Mouse (Mus musculus): ENCODE results near the gene Nos2. TPM values are rescaled to one million over a fixed set of nuclear protein-coding genes. Genes with fewer than 3 reads are reported as not detected.
A peak's percentile ranks its signal among the peaks of the same experiment; 100 is the strongest.

Gene Nos2
- polyA plus RNA-seq, 1 experiment from 2014 or later = 1.1 TPM

- WGBS = 56% methylated on average over 6 of the region's 6 CpGs
Observed at GRCm38 (mm10) chr11:78972328-78972727, 51.7 kb downstream of the Nos2 start.

GRCm38 (mm10) chr11:78972811-78973351 is 52.3 kb downstream of the Nos2 start:
- Histone ChIP-seq H3K4me1 (replicated peaks; ENCODE audit: control insufficient read depth, insufficient read depth, low read length) (no peaks in the 10 kb centered on the region), H3K9me3 (ENCODE audit: control insufficient read depth, low read length) (no peaks in the 10 kb centered on the region), H3K27me3 (ENCODE audit: control insufficient read depth, insufficient read depth, low read length) (no peaks in the 10 kb centered on the region), H3K4me2 (replicated peaks) (peak overlapping the region; percentile 19), H3K4me3 (replicated peaks; ENCODE audit: low read length) (0 out of 2 replicates have a peak overlapping the region, but pooled peaks have one; percentile 9), H3K9ac (no peak overlapping the region), H3K27ac (peak overlapping the region; percentile 63; the same call in 1 of the 2 replicates), H3K36me3 (replicated peaks; ENCODE audit: control insufficient read depth, insufficient read depth) (no peaks in the 10 kb centered on the region)
- DNase-seq (ENCODE audit: low spot score) (no peak), ATAC-seq (ENCODE audit: low FRiP score) (no peak)
- WGBS = 53% methylated on average over 8 of the region's 8 CpGs

More at GRCm38 (mm10) chr11:78972328-78972727, 51.7 kb downstream of the Nos2 start:
- DNase-seq (ENCODE audit: low spot score) = no peak
- Histone ChIP-seq H3K4me1 (replicated peaks; ENCODE audit: control insufficient read depth, insufficient read depth, low read length) (no peaks in the 10 kb centered on the region), H3K9me3 (ENCODE audit: control insufficient read depth, low read length) (no peaks in the 10 kb centered on the region), H3K9ac (no peak overlapping the region), H3K27ac (no peak overlapping the region), H3K27me3 (ENCODE audit: control insufficient read depth, insufficient read depth, low read length) (no peaks in the 10 kb centered on the region), H3K4me2 (replicated peaks) (no peak overlapping the region), H3K4me3 (replicated peaks; ENCODE audit: low read length) (no peak overlapping the region), H3K36me3 (replicated peaks; ENCODE audit: control insufficient read depth, insufficient read depth) (no peaks in the 10 kb centered on the region)
- no peak for ATAC-seq (ENCODE audit: low FRiP score)

GRCm38 (mm10) chr11:78973381-78974150 is 53.0 kb downstream of the Nos2 start:
- 53% methylated on average over 17 of the region's 17 CpGs for WGBS
- Histone ChIP-seq H3K27ac (peak overlapping the region; percentile 63; the same call in 1 of the 2 replicates), H3K4me1 (replicated peaks; ENCODE audit: control insufficient read depth, insufficient read depth, low read length) (no peaks in the 10 kb centered on the region), H3K9me3 (ENCODE audit: control insufficient read depth, low read length) (no peaks in the 10 kb centered on the region), H3K27me3 (ENCODE audit: control insufficient read depth, insufficient read depth, low read length) (no peaks in the 10 kb centered on the region), H3K9ac (no peak overlapping the region), H3K36me3 (replicated peaks; ENCODE audit: control insufficient read depth, insufficient read depth) (no peaks in the 10 kb centered on the region), H3K4me2 (replicated peaks) (peak overlapping the region; percentile 19), H3K4me3 (replicated peaks; ENCODE audit: low read length) (0 out of 2 replicates have a peak overlapping the region, but pooled peaks have one; percentile 9)
- ATAC-seq (ENCODE audit: low FRiP score) (peak; percentile 57; the same call in 1 of the 2 replicates), DNase-seq (ENCODE audit: low spot score) (peak; percentile 66)

- ATAC-seq (ENCODE audit: low FRiP score) (no peak), DNase-seq (ENCODE audit: low spot score) (no peak)
- H3K9ac ChIP-seq = no peak overlapping the region
- WGBS = 82% methylated on average over 8 of the region's 8 CpGs
- no peaks in the 10 kb centered on the region for H3K27me3 ChIP-seq (ENCODE audit: control insufficient read depth, insufficient read depth, low read length)
- H3K9me3 ChIP-seq (ENCODE audit: control insufficient read depth, low read length) = no peaks in the 10 kb centered on the region
- no peaks in the 10 kb centered on the region for H3K4me1 ChIP-seq (replicated peaks; ENCODE audit: control insufficient read depth, insufficient read depth, low read length)
- no peak overlapping the region for H3K4me2 ChIP-seq (replicated peaks)
- H3K4me3 ChIP-seq (replicated peaks; ENCODE audit: low read length) = no peak overlapping the region
- H3K36me3 ChIP-seq (replicated peaks; ENCODE audit: control insufficient read depth, insufficient read depth) = no peaks in the 10 kb centered on the region
- H3K27ac ChIP-seq = no peak overlapping the region
Observed at GRCm38 (mm10) chr11:78976731-78977510, 56.3 kb downstream of the Nos2 start.

GRCm38 (mm10) chr11:78978176-78979019 is 57.8 kb downstream of the Nos2 start:
- DNase-seq (ENCODE audit: low spot score) (no peak), ATAC-seq (ENCODE audit: low FRiP score) (no peak)
- no peak overlapping the region for H3K4me3 ChIP-seq (replicated peaks; ENCODE audit: low read length)
- H3K36me3 ChIP-seq (replicated peaks; ENCODE audit: control insufficient read depth, insufficient read depth) = no peaks in the 10 kb centered on the region
- WGBS = 87% methylated on average over 12 of the region's 12 CpGs
- H3K4me1 ChIP-seq (replicated peaks; ENCODE audit: control insufficient read depth, insufficient read depth, low read length) = no peaks in the 10 kb centered on the region
- H3K27me3 ChIP-seq (ENCODE audit: control insufficient read depth, insufficient read depth, low read length) = no peaks in the 10 kb centered on the region
- no peaks in the 10 kb centered on the region for H3K9me3 ChIP-seq (ENCODE audit: control insufficient read depth, low read length)
- no peak overlapping the region for H3K9ac ChIP-seq
- H3K4me2 ChIP-seq (replicated peaks) = no peak overlapping the region
- no peak overlapping the region for H3K27ac ChIP-seq

- 84% methylated on average over 4 of the region's 4 CpGs for WGBS
- Histone ChIP-seq H3K36me3 (replicated peaks; ENCODE audit: control insufficient read depth, insufficient read depth) (no peaks in the 10 kb centered on the region), H3K27ac (no peak overlapping the region), H3K4me2 (replicated peaks) (no peak overlapping the region), H3K9me3 (ENCODE audit: control insufficient read depth, low read length) (no peaks in the 10 kb centered on the region), H3K4me3 (replicated peaks; ENCODE audit: low read length) (no peak overlapping the region), H3K27me3 (ENCODE audit: control insufficient read depth, insufficient read depth, low read length) (no peaks in the 10 kb centered on the region), H3K9ac (no peak overlapping the region), H3K4me1 (replicated peaks; ENCODE audit: control insufficient read depth, insufficient read depth, low read length) (no peaks in the 10 kb centered on the region)
- no peak for ATAC-seq (ENCODE audit: low FRiP score)
- no peak for DNase-seq (ENCODE audit: low spot score)
Observed at GRCm38 (mm10) chr11:78980083-78980634, 59.6 kb downstream of the Nos2 start.

GRCm38 (mm10) chr11:78982042-78982441 is 61.5 kb downstream of the Nos2 start:
- H3K9ac ChIP-seq = no peak overlapping the region
- H3K27ac ChIP-seq = no peak overlapping the region
- no peaks in the 10 kb centered on the region for H3K4me1 ChIP-seq (replicated peaks; ENCODE audit: control insufficient read depth, insufficient read depth, low read length)
- H3K4me2 ChIP-seq (replicated peaks) = no peak overlapping the region
- no peaks in the 10 kb centered on the region for H3K36me3 ChIP-seq (replicated peaks; ENCODE audit: control insufficient read depth, insufficient read depth)
- no peaks in the 10 kb centered on the region for H3K27me3 ChIP-seq (ENCODE audit: control insufficient read depth, insufficient read depth, low read length)
- DNase-seq (ENCODE audit: low spot score) = no peak
- ATAC-seq (ENCODE audit: low FRiP score) = no peak
- no peaks in the 10 kb centered on the region for H3K9me3 ChIP-seq (ENCODE audit: control insufficient read depth, low read length)
- WGBS = 88% methylated on average over 2 of the region's 2 CpGs
- no peak overlapping the region for H3K4me3 ChIP-seq (replicated peaks; ENCODE audit: low read length)

GRCm38 (mm10) chr11:78982513-78983291 is 62.1 kb downstream of the Nos2 start:
- H3K27me3 ChIP-seq (ENCODE audit: control insufficient read depth, insufficient read depth, low read length) = no peaks in the 10 kb centered on the region
- no peak for DNase-seq (ENCODE audit: low spot score)
- no peak overlapping the region for H3K27ac ChIP-seq
- WGBS = 86% methylated on average over 12 of the region's 12 CpGs
- no peak overlapping the region for H3K9ac ChIP-seq
- H3K4me1 ChIP-seq (replicated peaks; ENCODE audit: control insufficient read depth, insufficient read depth, low read length) = no peaks in the 10 kb centered on the region
- ATAC-seq (ENCODE audit: low FRiP score) = no peak
- no peak overlapping the region for H3K4me2 ChIP-seq (replicated peaks)
- H3K36me3 ChIP-seq (replicated peaks; ENCODE audit: control insufficient read depth, insufficient read depth) = no peaks in the 10 kb centered on the region
- H3K4me3 ChIP-seq (replicated peaks; ENCODE audit: low read length) = no peak overlapping the region
- H3K9me3 ChIP-seq (ENCODE audit: control insufficient read depth, low read length) = no peaks in the 10 kb centered on the region

All from hindbrain, embryonic 14.5 days (tissue).